In the genomic region with DNA sequence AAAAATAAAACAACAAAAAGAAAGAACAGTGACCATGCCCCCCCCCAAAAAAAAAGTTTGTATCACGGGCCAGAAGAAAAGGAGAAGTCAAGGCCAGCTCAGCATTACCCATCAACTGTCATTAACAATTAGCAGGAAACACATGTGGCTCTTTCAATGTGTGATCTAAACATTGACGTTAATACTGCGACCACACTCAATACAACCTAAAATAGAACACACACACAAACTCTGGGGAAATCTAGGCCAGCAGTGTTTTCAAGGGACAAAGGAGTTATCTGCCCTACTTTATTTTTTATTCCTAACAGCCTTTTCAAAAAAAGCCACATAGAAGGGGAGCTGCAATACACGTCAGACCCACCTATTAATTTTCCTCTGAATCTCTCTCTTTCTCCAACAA, we compare ENCODE assay signal across 24 mouse cellular contexts. TPM values are rescaled to one million over a fixed set of nuclear protein-coding genes. Genes with fewer than 3 reads are reported as not detected.
A peak's percentile ranks its signal among the peaks of the same experiment; 100 is the strongest.
DNase-seq lines count a peak whose midpoint lies in the region; ATAC-seq and TF ChIP-seq lines count a peak whose summit lies in the region.
"Had no signal": no experiment of that assay in that cellular context is flagged by ENCODE, and none has a peak within 500 bp of the region (broad histone marks: within the 10 kb centered on the region; RNA-seq: fewer than 3 reads in every experiment).

No protein-coding gene starts in this region.

- no peak overlapping the region for H3K9ac ChIP-seq in ES-E14 (ENCODE audit: insufficient read depth, low read depth, low read length, poor library complexity, severe bottlenecking)
- H3K9ac ChIP-seq in intestine, embryonic 16.5 days (ENCODE audit: low read depth, low read length) = no peak overlapping the region
- H3K9ac ChIP-seq: embryonic facial prominence, embryonic 15.5 days; forebrain, embryonic 15.5 days; heart, embryonic 15.5 days; hindbrain, embryonic 15.5 days had no signal

- H3K4me2 ChIP-seq in intestine, embryonic 16.5 days (ENCODE audit: low read depth, low read length) = no peak overlapping the region
- H3K4me2 ChIP-seq: embryonic facial prominence, embryonic 15.5 days; forebrain, embryonic 15.5 days; heart, embryonic 11.5 days; heart, embryonic 15.5 days; hindbrain, embryonic 15.5 days had no signal

- WGBS in intestine, embryonic 16.5 days = 63% methylated on average over 4 of the region's 4 CpGs

- no peak overlapping the region for H3K4me3 ChIP-seq in ES-E14 (ENCODE audit: insufficient read depth in 1 of 2, low read depth in 1 of 2, low read length in 2 of 2, poor library complexity in 1 of 2, severe bottlenecking in 1 of 2)
- no peak overlapping the region for H3K4me3 ChIP-seq in intestine, embryonic 16.5 days (ENCODE audit: low read length)
- H3K4me3 ChIP-seq: embryonic facial prominence, embryonic 15.5 days; erythroblast, embryonic 14.5 days; forebrain, embryonic 10.5 days; forebrain, embryonic 15.5 days; heart, adult 2 months; heart, embryonic 15.5 days; hindbrain, embryonic 15.5 days had no signal

- intact Hi-C loops in heart, postnatal 36 days (cut with DNase I) = no loop called here

- DNase-seq in 416B (ENCODE audit: low read depth) = peak; percentile 90
- DNase-seq in ES-E14 (ENCODE audit: low read depth, low spot score) = no peak
- DNase-seq in brain, adult 2 months (ENCODE audit: low read depth, low spot score) = peak; percentile 3
- no peak for DNase-seq in kidney, adult 8-10 months
- no peak for DNase-seq in adrenal gland, postnatal 25 days
- DNase-seq in heart, postnatal 36 days = no peak
- DNase-seq: adrenal gland, adult 8-10 months; cerebellum, adult 18-20 months; cerebellum, adult 9-11 months; cerebellum, postnatal 36 days; embryo, embryonic 11 days; gastrocnemius, postnatal 10 days; heart, adult 2 months; heart, postnatal 14 days had no signal

- H3K36me3 ChIP-seq in ES-E14 (ENCODE audit: control insufficient read depth, insufficient read depth, low read length, poor library complexity, severe bottlenecking) = no peaks in the 10 kb centered on the region
- no peaks in the 10 kb centered on the region for H3K36me3 ChIP-seq in intestine, embryonic 16.5 days (ENCODE audit: control insufficient read depth, insufficient read depth, low read length)
- H3K36me3 ChIP-seq: embryonic facial prominence, embryonic 15.5 days; forebrain, embryonic 10.5 days; forebrain, embryonic 15.5 days; heart, embryonic 15.5 days; hindbrain, embryonic 15.5 days had no signal

- no peaks in the 10 kb centered on the region for H3K4me1 ChIP-seq in ES-E14 (ENCODE audit: control insufficient read depth in 2 of 2, insufficient read depth in 2 of 2, low read length in 2 of 2, poor library complexity in 1 of 2)
- H3K4me1 ChIP-seq in intestine, embryonic 16.5 days (ENCODE audit: control insufficient read depth, insufficient read depth, low read length) = no peaks in the 10 kb centered on the region
- H3K4me1 ChIP-seq: embryonic facial prominence, embryonic 15.5 days; forebrain, embryonic 15.5 days; heart, embryonic 15.5 days; hindbrain, embryonic 15.5 days had no signal

- no peaks in the 10 kb centered on the region for H3K9me3 ChIP-seq in ES-E14 (ENCODE audit: control insufficient read depth, insufficient read depth, low read depth, low read length)
- no peaks in the 10 kb centered on the region for H3K9me3 ChIP-seq in intestine, embryonic 16.5 days (ENCODE audit: control insufficient read depth, low read length)
- H3K9me3 ChIP-seq: embryonic facial prominence, embryonic 15.5 days; forebrain, embryonic 10.5 days; forebrain, embryonic 15.5 days; heart, embryonic 15.5 days; hindbrain, embryonic 15.5 days had no signal

- peak overlapping the region; percentile 31; the same call in 1 of the 2 replicates for H3K27ac ChIP-seq in ES-E14 (ENCODE audit: insufficient read depth, low read depth, low read length, poor library complexity, severe bottlenecking)
- no peak overlapping the region for H3K27ac ChIP-seq in intestine, embryonic 16.5 days (ENCODE audit: low read length)
- H3K27ac ChIP-seq: embryonic facial prominence, embryonic 15.5 days; forebrain, embryonic 10.5 days; forebrain, embryonic 15.5 days; heart, adult 2 months; heart, embryonic 15.5 days; hindbrain, embryonic 15.5 days had no signal

- no peaks in the 10 kb centered on the region for H3K27me3 ChIP-seq in intestine, embryonic 16.5 days (replicated peaks; ENCODE audit: control insufficient read depth, insufficient read depth, low read length)
- H3K27me3 ChIP-seq: embryonic facial prominence, embryonic 15.5 days; forebrain, embryonic 15.5 days; heart, embryonic 15.5 days; hindbrain, embryonic 15.5 days had no signal

- peak; percentile 61 for ATAC-seq in megakaryocyte, adult 5-6 weeks (ENCODE audit: poor library complexity, severe bottlenecking)
- ATAC-seq in intestine, embryonic 16.5 days = no peak
- ATAC-seq: forebrain, embryonic 15.5 days; intestine, postnatal 0 days had no signal

- in situ Hi-C loops in ES-E14 (cut with MboI; ENCODE audit: low sequenced_read_pairs in 2 of 2, unreplicated experiment in 2 of 2) = no loop called here

TF ChIP-seq in ES-E14, 5 proteins besides CTCF, POLR2A, EP300 and RAD21:
- TF ChIP-seq MAFK (IDR thresholded peaks at IDR 0.05; ENCODE audit: insufficient read depth, low read depth, low read length) (no peak), CHD2 (IDR thresholded peaks at IDR 0.05; ENCODE audit: low read depth, low read length) (no peak), HCFC1 (IDR thresholded peaks at IDR 0.05; ENCODE audit: borderline replicate concordance, insufficient read depth, low read length) (no peak), ZC3H11A (IDR thresholded peaks at IDR 0.05; ENCODE audit: borderline replicate concordance, low read depth, low read length) (no peak), ZNF384 (IDR thresholded peaks at IDR 0.05; ENCODE audit: low read depth, low read length) (no peak)

RNA-seq across cellular contexts. Expression of gene Bclaf3, which starts 17.4 kb away (rescaled TPM):
- total RNA-seq in ES-E14 (2012; rRNA removed) = 50.7 and 55.2 TPM in 2 replicates
- 21.5 and 22.6 TPM in 2 replicates for total RNA-seq in megakaryocyte, adult 5-6 weeks (2015)
- 17.1 and 22.5 TPM in 2 replicates for total RNA-seq in megakaryocyte, adult 5-6 weeks (2017)
- polyA plus RNA-seq in intestine, embryonic 16.5 days (2015; fragmentation: Nextera tagmentation; extraction: Ambion mirVana) = 10.2 and 10.8 TPM in 2 replicates
- 11.2 and 13.3 TPM in 2 replicates for total RNA-seq in adrenal gland, postnatal 25 days (2021)
- 1 to 10 TPM; 3.0 to 4.1 TPM for total RNA-seq in heart, postnatal 36 days (2021)

Comparison
In these comparisons a context has a peak if more than half of its experiments do, and no peak if none do; other contexts are left out.
1. DNase-seq: peak in 416B (single experiment) and brain, adult 2 months (single experiment); none in ES-E14 (single experiment), kidney, adult 8-10 months (0 of 2), adrenal gland, postnatal 25 days (single experiment) and heart, postnatal 36 days (0 of 2).